Mouse (Mus musculus): ENCODE results near the gene Iqsec1. TPM values are rescaled to one million over a fixed set of nuclear protein-coding genes. Genes with fewer than 3 reads are reported as not detected.
"Not testable (repeated sequence)": the region's sequence is repeated elsewhere in the genome, so short reads cannot be mapped to it uniquely, and the experiment has no call there.

Gene Iqsec1
- polyA plus RNA-seq, 1 experiment: 41.7 TPM

GRCm38 (mm10) chr6:90635611-90636010, 352.9 kb downstream of the Iqsec1 start:
- Histone ChIP-seq H3K4me1 (ENCODE audit: control insufficient read depth, insufficient read depth, low read length) (peaks cover 14% of the 10 kb centered on the region), H3K9me3 (replicated peaks; ENCODE audit: control insufficient read depth, insufficient read depth, low read length, poor library complexity, severe bottlenecking) (no peaks in the 10 kb centered on the region), H3K9ac (ENCODE audit: low read depth, poor library complexity, severe bottlenecking) (no peak overlapping the region), H3K4me3 (ENCODE audit: low read depth, low read length) (no peak overlapping the region), H3K27me3 (ENCODE audit: control insufficient read depth, insufficient read depth, low read length, poor library complexity, severe bottlenecking) (no peaks in the 10 kb centered on the region), H3K36me3 (ENCODE audit: control insufficient read depth, insufficient read depth, low read length, poor library complexity, severe bottlenecking) (no peaks in the 10 kb centered on the region), H3K27ac (ENCODE audit: insufficient read depth, low read length) (peak overlapping the region; percentile 50; the same call in 1 of the 2 replicates)
- TF ChIP-seq EP300 (IDR thresholded peaks at IDR 0.05; ENCODE audit: insufficient read depth, low read depth, low read length) (peak; percentile 15; the same call in 1 of the 2 replicates), CTCF (IDR thresholded peaks at IDR 0.05; ENCODE audit: low read depth, low read length) (no peak), POLR2A (IDR thresholded peaks at IDR 0.05; ENCODE audit: insufficient read depth, low read length) (no peak)

DNA sequence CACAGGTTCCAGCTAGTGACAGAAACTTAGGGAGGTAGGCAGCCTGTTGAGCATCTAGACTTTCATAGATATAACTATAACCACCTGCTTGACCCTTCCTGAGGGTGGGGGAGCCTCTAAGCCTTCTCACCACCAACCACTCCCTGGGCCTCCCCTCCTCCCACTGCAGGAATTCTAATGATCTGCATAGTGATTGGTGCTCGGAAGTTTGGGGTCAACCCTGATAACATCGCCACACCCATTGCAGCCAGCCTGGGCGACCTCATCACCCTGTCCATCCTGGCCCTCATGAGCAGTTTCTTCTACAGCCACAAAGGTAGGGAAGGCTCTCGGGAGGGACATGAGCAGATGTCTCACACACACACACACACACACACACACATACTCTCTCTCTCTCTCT, 353.4 kb downstream of the Iqsec1 start:
- no peaks in the 10 kb centered on the region for H3K9me3 ChIP-seq (replicated peaks; ENCODE audit: control insufficient read depth, insufficient read depth, low read length, poor library complexity, severe bottlenecking)
- TF ChIP-seq EP300 (IDR thresholded peaks at IDR 0.05; ENCODE audit: insufficient read depth, low read depth, low read length): 0 out of 2 replicates have a peak, but pooled peaks have one; percentile 48
- TF ChIP-seq CTCF (IDR thresholded peaks at IDR 0.05; ENCODE audit: low read depth, low read length): no peak
- TF ChIP-seq POLR2A (IDR thresholded peaks at IDR 0.05; ENCODE audit: insufficient read depth, low read length): no peak
- H3K27me3 ChIP-seq (ENCODE audit: control insufficient read depth, insufficient read depth, low read length, poor library complexity, severe bottlenecking): no peaks in the 10 kb centered on the region
- no peak overlapping the region for H3K9ac ChIP-seq (ENCODE audit: low read depth, poor library complexity, severe bottlenecking)
- H3K27ac ChIP-seq (ENCODE audit: insufficient read depth, low read length): peak overlapping the region; percentile 50; the same call in 1 of the 2 replicates
- H3K4me3 ChIP-seq (ENCODE audit: low read depth, low read length): no peak overlapping the region
- H3K4me1 ChIP-seq (ENCODE audit: control insufficient read depth, insufficient read depth, low read length): peaks cover 14% of the 10 kb centered on the region
- no peaks in the 10 kb centered on the region for H3K36me3 ChIP-seq (ENCODE audit: control insufficient read depth, insufficient read depth, low read length, poor library complexity, severe bottlenecking)

DNA sequence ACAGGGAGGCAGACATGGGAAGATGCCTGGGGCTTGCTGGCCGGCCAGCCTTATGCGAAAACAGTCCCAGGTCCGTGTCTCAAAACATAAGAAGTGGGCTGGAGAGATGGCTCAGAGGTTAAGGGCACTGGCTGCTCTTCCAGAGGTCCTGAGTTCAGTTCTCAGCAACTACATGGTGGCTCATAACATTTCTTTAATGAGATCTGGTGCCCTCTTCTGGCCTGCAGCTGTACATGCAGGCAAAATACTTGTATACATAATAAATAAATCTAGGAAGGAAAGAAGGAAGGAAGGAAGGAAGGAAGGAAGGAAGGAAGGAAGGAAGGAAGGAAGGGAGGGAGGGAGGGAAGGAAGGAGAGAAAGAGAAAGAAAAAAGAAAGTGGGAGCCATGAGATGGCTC, 356.0 kb downstream of the Iqsec1 start:
- not testable (repeated sequence) for H3K9me3 ChIP-seq (replicated peaks; ENCODE audit: control insufficient read depth, insufficient read depth, low read length, poor library complexity, severe bottlenecking); H3K4me3 ChIP-seq (ENCODE audit: low read depth, low read length); H3K36me3 ChIP-seq (ENCODE audit: control insufficient read depth, insufficient read depth, low read length, poor library complexity, severe bottlenecking); H3K9ac ChIP-seq (ENCODE audit: low read depth, poor library complexity, severe bottlenecking); H3K27ac ChIP-seq (ENCODE audit: insufficient read depth, low read length); H3K27me3 ChIP-seq (ENCODE audit: control insufficient read depth, insufficient read depth, low read length, poor library complexity, severe bottlenecking)
- peaks cover 14% of the 10 kb centered on the region for H3K4me1 ChIP-seq (ENCODE audit: control insufficient read depth, insufficient read depth, low read length)
- peak; percentile 5 for TF ChIP-seq CTCF (IDR thresholded peaks at IDR 0.05; ENCODE audit: low read depth, low read length)

GRCm38 (mm10) chr6:90630427-90630826, 358.1 kb downstream of the Iqsec1 start:
- Histone ChIP-seq H3K36me3 (ENCODE audit: control insufficient read depth, insufficient read depth, low read length, poor library complexity, severe bottlenecking) (no peaks in the 10 kb centered on the region), H3K27me3 (ENCODE audit: control insufficient read depth, insufficient read depth, low read length, poor library complexity, severe bottlenecking) (no peaks in the 10 kb centered on the region), H3K9ac (ENCODE audit: low read depth, poor library complexity, severe bottlenecking) (no peak overlapping the region), H3K4me3 (ENCODE audit: low read depth, low read length) (no peak overlapping the region), H3K27ac (ENCODE audit: insufficient read depth, low read length) (no peak overlapping the region), H3K4me1 (ENCODE audit: control insufficient read depth, insufficient read depth, low read length) (peaks cover 8% of the 10 kb centered on the region), H3K9me3 (replicated peaks; ENCODE audit: control insufficient read depth, insufficient read depth, low read length, poor library complexity, severe bottlenecking) (no peaks in the 10 kb centered on the region)
- TF ChIP-seq EP300 (IDR thresholded peaks at IDR 0.05; ENCODE audit: insufficient read depth, low read depth, low read length) (no peak), POLR2A (IDR thresholded peaks at IDR 0.05; ENCODE audit: insufficient read depth, low read length) (no peak), CTCF (IDR thresholded peaks at IDR 0.05; ENCODE audit: low read depth, low read length) (no peak)

DNA sequence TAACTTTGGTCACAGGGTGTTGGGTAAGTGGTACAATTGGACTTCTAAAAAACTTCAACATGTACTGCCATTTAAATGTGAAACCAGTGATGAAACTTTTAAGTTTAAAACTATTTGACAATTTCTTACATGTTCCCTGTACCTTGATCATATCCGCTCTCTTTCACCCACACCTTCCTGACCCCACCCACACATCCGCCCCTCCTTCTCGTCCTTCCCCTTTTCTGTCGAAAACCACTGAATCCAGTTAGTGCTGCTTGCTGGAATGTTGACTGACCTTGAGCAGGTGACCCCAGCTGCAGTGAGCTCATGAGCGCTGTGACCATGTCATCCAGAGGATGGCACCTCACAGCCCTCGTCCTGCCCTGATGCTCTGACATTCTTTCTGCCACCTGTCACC, 359.0 kb downstream of the Iqsec1 start:
- Histone ChIP-seq H3K27me3 (ENCODE audit: control insufficient read depth, insufficient read depth, low read length, poor library complexity, severe bottlenecking) (no peaks in the 10 kb centered on the region), H3K4me3 (ENCODE audit: low read depth, low read length) (no peak overlapping the region), H3K36me3 (ENCODE audit: control insufficient read depth, insufficient read depth, low read length, poor library complexity, severe bottlenecking) (no peaks in the 10 kb centered on the region), H3K4me1 (ENCODE audit: control insufficient read depth, insufficient read depth, low read length) (peaks cover 1% of the 10 kb centered on the region), H3K27ac (ENCODE audit: insufficient read depth, low read length) (no peak overlapping the region), H3K9ac (ENCODE audit: low read depth, poor library complexity, severe bottlenecking) (no peak overlapping the region), H3K9me3 (replicated peaks; ENCODE audit: control insufficient read depth, insufficient read depth, low read length, poor library complexity, severe bottlenecking) (no peaks in the 10 kb centered on the region)
- TF ChIP-seq POLR2A (IDR thresholded peaks at IDR 0.05; ENCODE audit: insufficient read depth, low read length) (no peak), CTCF (IDR thresholded peaks at IDR 0.05; ENCODE audit: low read depth, low read length) (no peak), EP300 (IDR thresholded peaks at IDR 0.05; ENCODE audit: insufficient read depth, low read depth, low read length) (no peak)

DNA sequence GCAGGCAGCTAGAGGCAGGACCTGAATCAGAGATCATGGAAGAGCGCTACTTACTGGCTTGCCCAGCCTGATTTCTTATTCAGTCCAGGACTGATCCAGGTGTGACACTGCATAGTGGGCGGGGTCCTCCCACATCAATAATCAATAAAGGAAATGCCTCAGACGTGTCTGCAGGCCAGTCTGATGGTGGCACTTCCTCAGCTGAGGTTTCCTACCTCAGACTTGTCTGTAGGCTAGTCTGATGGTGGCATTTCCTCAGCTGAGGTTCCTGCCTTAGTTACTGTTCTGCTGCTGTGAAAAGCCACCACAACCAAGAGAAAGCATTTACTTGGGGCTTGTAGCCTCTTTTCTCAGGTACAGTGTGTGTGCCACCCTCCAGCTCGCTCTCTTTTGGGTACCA, 360.9 kb downstream of the Iqsec1 start:
- no peaks in the 10 kb centered on the region for H3K27me3 ChIP-seq (ENCODE audit: control insufficient read depth, insufficient read depth, low read length, poor library complexity, severe bottlenecking)
- no peaks in the 10 kb centered on the region for H3K4me1 ChIP-seq (ENCODE audit: control insufficient read depth, insufficient read depth, low read length)
- no peak overlapping the region for H3K9ac ChIP-seq (ENCODE audit: low read depth, poor library complexity, severe bottlenecking)
- no peak for TF ChIP-seq CTCF (IDR thresholded peaks at IDR 0.05; ENCODE audit: low read depth, low read length)
- no peak for TF ChIP-seq EP300 (IDR thresholded peaks at IDR 0.05; ENCODE audit: insufficient read depth, low read depth, low read length)
- TF ChIP-seq POLR2A (IDR thresholded peaks at IDR 0.05; ENCODE audit: insufficient read depth, low read length): no peak
- H3K9me3 ChIP-seq (replicated peaks; ENCODE audit: control insufficient read depth, insufficient read depth, low read length, poor library complexity, severe bottlenecking): no peaks in the 10 kb centered on the region
- H3K36me3 ChIP-seq (ENCODE audit: control insufficient read depth, insufficient read depth, low read length, poor library complexity, severe bottlenecking): no peaks in the 10 kb centered on the region
- H3K27ac ChIP-seq (ENCODE audit: insufficient read depth, low read length): no peak overlapping the region
- H3K4me3 ChIP-seq (ENCODE audit: low read depth, low read length): no peak overlapping the region
